ENCODE assay signal across 9 mouse cellular contexts in genomic region chr4:120420685-120421084, GRCm38 (mm10). TPM values are rescaled to one million over a fixed set of nuclear protein-coding genes. Genes with fewer than 3 reads are reported as not detected.
DNase-seq lines count a peak whose midpoint lies in the region; ATAC-seq lines count a peak whose summit lies in the region.
"Had no signal": no experiment of that assay in that cellular context is flagged by ENCODE, and none has a peak within 500 bp of the region (broad histone marks: within the 10 kb centered on the region; RNA-seq: fewer than 3 reads in every experiment).

No protein-coding gene starts in this region.

- H3K36me3 ChIP-seq in heart, embryonic 16.5 days (ENCODE audit: control insufficient read depth, insufficient read depth): no peaks in the 10 kb centered on the region
- H3K36me3 ChIP-seq in limb, embryonic 13.5 days: no peaks in the 10 kb centered on the region
- no peaks in the 10 kb centered on the region for H3K36me3 ChIP-seq in intestine, embryonic 15.5 days
- no peaks in the 10 kb centered on the region for H3K36me3 ChIP-seq in forebrain, embryonic 11.5 days (ENCODE audit: control insufficient read depth, insufficient read depth, low read length)

- no peaks in the 10 kb centered on the region for H3K9me3 ChIP-seq in heart, embryonic 16.5 days (replicated peaks; ENCODE audit: control insufficient read depth, low read length)
- no peaks in the 10 kb centered on the region for H3K9me3 ChIP-seq in limb, embryonic 13.5 days
- no peaks in the 10 kb centered on the region for H3K9me3 ChIP-seq in intestine, embryonic 15.5 days
- H3K9me3 ChIP-seq in forebrain, embryonic 11.5 days (ENCODE audit: control insufficient read depth, low read length): no peaks in the 10 kb centered on the region
- H3K9me3 ChIP-seq: megakaryocyte, embryonic 14.5 days had no signal

- H3K4me1 ChIP-seq in heart, embryonic 16.5 days (ENCODE audit: control insufficient read depth, insufficient read depth, low read length): peaks cover 19% of the 10 kb centered on the region
- peaks cover 17% of the 10 kb centered on the region for H3K4me1 ChIP-seq in limb, embryonic 13.5 days
- peaks cover 4% of the 10 kb centered on the region; the same call in 1 of the 2 replicates for H3K4me1 ChIP-seq in intestine, embryonic 15.5 days (replicated peaks)
- H3K4me1 ChIP-seq in forebrain, embryonic 11.5 days (replicated peaks; ENCODE audit: control insufficient read depth, insufficient read depth, low read length): no peaks in the 10 kb centered on the region

- peak; percentile 70; the same call in 1 of the 2 replicates for ATAC-seq in heart, embryonic 16.5 days (replicated peaks; ENCODE audit: extremely low read depth, insufficient read depth, low FRiP score)
- 0 out of 2 replicates have a peak, but pooled peaks have one; percentile 15 for ATAC-seq in limb, embryonic 13.5 days (ENCODE audit: low FRiP score, low read depth)
- no peak for ATAC-seq in intestine, embryonic 15.5 days
- ATAC-seq in forebrain, embryonic 11.5 days (replicated peaks; ENCODE audit: low FRiP score): no peak

- H3K27ac ChIP-seq in heart, embryonic 16.5 days (ENCODE audit: low read length): peak overlapping the region; percentile 63; the same call in 1 of the 2 replicates
- 0 out of 2 replicates have a peak overlapping the region, but pooled peaks have one; percentile 15 for H3K27ac ChIP-seq in limb, embryonic 13.5 days
- no peak overlapping the region for H3K27ac ChIP-seq in intestine, embryonic 15.5 days
- no peak overlapping the region for H3K27ac ChIP-seq in forebrain, embryonic 11.5 days (ENCODE audit: low read depth, low read length)

- no peak overlapping the region for H3K4me3 ChIP-seq in heart, embryonic 16.5 days (ENCODE audit: low read length)
- H3K4me3 ChIP-seq in limb, embryonic 13.5 days: no peak overlapping the region
- H3K4me3 ChIP-seq in intestine, embryonic 15.5 days (replicated peaks): no peak overlapping the region
- no peak overlapping the region for H3K4me3 ChIP-seq in forebrain, embryonic 11.5 days (ENCODE audit: low read depth, low read length)
- H3K4me3 ChIP-seq: megakaryocyte, embryonic 14.5 days had no signal

- no peak overlapping the region for H3K4me2 ChIP-seq in heart, embryonic 16.5 days (ENCODE audit: low read depth, low read length)
- no peak overlapping the region for H3K4me2 ChIP-seq in limb, embryonic 13.5 days (replicated peaks)
- H3K4me2 ChIP-seq in intestine, embryonic 15.5 days (replicated peaks): no peak overlapping the region
- no peak overlapping the region for H3K4me2 ChIP-seq in forebrain, embryonic 11.5 days (ENCODE audit: low read depth, low read length, severe bottlenecking)

- peak; percentile 27 for DNase-seq in cerebellum, adult 9-11 months
- no peak for DNase-seq in cerebellum, adult 8-10 months
- peak; percentile 70 for DNase-seq in adrenal gland, postnatal 14 days
- DNase-seq in forebrain, embryonic 11.5 days (ENCODE audit: low spot score): no peak
- DNase-seq in spleen, adult 12 weeks (ENCODE audit: low spot score): no peak

- no peaks in the 10 kb centered on the region for H3K27me3 ChIP-seq in heart, embryonic 16.5 days (ENCODE audit: control insufficient read depth, insufficient read depth, low read length)
- H3K27me3 ChIP-seq in limb, embryonic 13.5 days: no peaks in the 10 kb centered on the region
- H3K27me3 ChIP-seq in intestine, embryonic 15.5 days (replicated peaks): no peaks in the 10 kb centered on the region
- H3K27me3 ChIP-seq in forebrain, embryonic 11.5 days (ENCODE audit: control insufficient read depth, insufficient read depth, low read length): no peaks in the 10 kb centered on the region
- H3K27me3 ChIP-seq: megakaryocyte, embryonic 14.5 days had no signal

- H3K9ac ChIP-seq in heart, embryonic 16.5 days (ENCODE audit: low read length): no peak overlapping the region
- no peak overlapping the region for H3K9ac ChIP-seq in limb, embryonic 13.5 days
- no peak overlapping the region for H3K9ac ChIP-seq in intestine, embryonic 15.5 days
- no peak overlapping the region for H3K9ac ChIP-seq in forebrain, embryonic 11.5 days (ENCODE audit: low read length)

RNA-seq across cellular contexts. Expression of gene Scmh1, which starts 15.6 kb away (rescaled TPM):
- total RNA-seq in adrenal gland, postnatal 14 days (2021): 41.5 and 46.4 TPM in 2 replicates
- polyA plus RNA-seq in heart, embryonic 16.5 days (2015; fragmentation: Nextera tagmentation; extraction: Ambion mirVana): 67.4 and 71.4 TPM in 2 replicates
- 43.8 and 47.1 TPM in 2 replicates for polyA plus RNA-seq in limb, embryonic 13.5 days (2015; fragmentation: Nextera tagmentation; extraction: Ambion mirVana)
- 27.5 and 29.1 TPM in 2 replicates for polyA plus RNA-seq in intestine, embryonic 15.5 days (2015; fragmentation: Nextera tagmentation; extraction: Ambion mirVana)
- polyA plus RNA-seq in forebrain, embryonic 11.5 days (2014; fragmentation: Nextera tagmentation; extraction: Ambion mirVana): 46.1 and 46.4 TPM in 2 replicates

Comparison
In these comparisons a context has a peak if more than half of its experiments do, and no peak if none do; other contexts are left out.
1. DNase-seq: peak in cerebellum, adult 9-11 months (single experiment) and adrenal gland, postnatal 14 days (single experiment); none in cerebellum, adult 8-10 months (single experiment), forebrain, embryonic 11.5 days (single experiment) and spleen, adult 12 weeks (single experiment).
2. ATAC-seq: peak in heart, embryonic 16.5 days (single experiment) and limb, embryonic 13.5 days (single experiment); none in intestine, embryonic 15.5 days (single experiment) and forebrain, embryonic 11.5 days (single experiment).
3. H3K27ac ChIP-seq: peak in heart, embryonic 16.5 days (single experiment) and limb, embryonic 13.5 days (single experiment); none in intestine, embryonic 15.5 days (single experiment) and forebrain, embryonic 11.5 days (single experiment).